Mouse (Mus musculus): ENCODE measurements around the gene Bcas1. TPM values are rescaled to one million over a fixed set of nuclear protein-coding genes. Genes with fewer than 3 reads are reported as not detected.

The Bcas1 gene
- total RNA-seq, 4 experiments from 2014 or later, result 91.0 to 102 (median 94.4) TPM

- no peak for DNase-seq (ENCODE audit: low spot score in 2 of 2)
These were observed 8.9 kb downstream of the Bcas1 start for GRCm38 (mm10) chr2:170418748-170419147.

GRCm38 (mm10) chr2:170411490-170412168 is 16.0 kb downstream of the Bcas1 start:
- no peak for DNase-seq (ENCODE audit: low spot score in 2 of 2)

GRCm38 (mm10) chr2:170410677-170411489 is 16.8 kb downstream of the Bcas1 start:
- no peak for DNase-seq (ENCODE audit: low spot score in 2 of 2)

GRCm38 (mm10) chr2:170406438-170406837 is 21.2 kb downstream of the Bcas1 start:
- peak; percentile 9 to 74 for DNase-seq (ENCODE audit: low spot score in 2 of 2)

- DNase-seq (ENCODE audit: low spot score in 2 of 2), result no peak
These were observed 22.7 kb downstream of the Bcas1 start for GRCm38 (mm10) chr2:170404781-170405573.

- DNase-seq (ENCODE audit: low spot score in 2 of 2), result no peak
These were observed 23.8 kb downstream of the Bcas1 start for GRCm38 (mm10) chr2:170403666-170404385.

GRCm38 (mm10) chr2:170401211-170401799 is 26.3 kb downstream of the Bcas1 start:
- DNase-seq (ENCODE audit: low spot score in 2 of 2), result peak; percentile 26 to 50

- DNase-seq (ENCODE audit: low spot score in 2 of 2), result no peak
These were observed 27.0 kb downstream of the Bcas1 start for GRCm38 (mm10) chr2:170400666-170401065.

GRCm38 (mm10) chr2:170391994-170392393 is 35.7 kb downstream of the Bcas1 start:
- no peak for DNase-seq (ENCODE audit: low spot score in 2 of 2)

- no peak for DNase-seq (ENCODE audit: low spot score in 2 of 2)
These were observed 39.3 kb downstream of the Bcas1 start for GRCm38 (mm10) chr2:170388320-170388719.

- DNase-seq (ENCODE audit: low spot score in 2 of 2), result no peak
These were observed 42.1 kb downstream of the Bcas1 start for GRCm38 (mm10) chr2:170385556-170385955.

- DNase-seq (ENCODE audit: low spot score in 2 of 2), result no peak
These were observed 42.9 kb downstream of the Bcas1 start for GRCm38 (mm10) chr2:170384770-170385169.

- DNase-seq (ENCODE audit: low spot score in 2 of 2), result no peak
These were observed 54.3 kb downstream of the Bcas1 start for GRCm38 (mm10) chr2:170373391-170373790.

GRCm38 (mm10) chr2:170365676-170366075 is 62.0 kb downstream of the Bcas1 start:
- no peak for DNase-seq (ENCODE audit: low spot score in 2 of 2)

GRCm38 (mm10) chr2:170365271-170365670 is 62.4 kb downstream of the Bcas1 start:
- no peak for DNase-seq (ENCODE audit: low spot score in 2 of 2)

GRCm38 (mm10) chr2:170356667-170357374 is 70.8 kb downstream of the Bcas1 start:
- DNase-seq (ENCODE audit: low spot score in 2 of 2), result no peak

- DNase-seq (ENCODE audit: low spot score in 2 of 2), result peak; percentile 35 to 54
These were observed 72.7 kb downstream of the Bcas1 start for GRCm38 (mm10) chr2:170354963-170355367.

- no peak for DNase-seq (ENCODE audit: low spot score in 2 of 2)
These were observed 75.4 kb downstream of the Bcas1 start for GRCm38 (mm10) chr2:170352273-170352672.

- DNase-seq (ENCODE audit: low spot score in 2 of 2), result no peak
These were observed 75.8 kb downstream of the Bcas1 start for GRCm38 (mm10) chr2:170351847-170352246.

- DNase-seq (ENCODE audit: low spot score in 2 of 2), result no peak
These were observed 77.9 kb downstream of the Bcas1 start for GRCm38 (mm10) chr2:170349784-170350183.
